Mouse (Mus musculus) neural tube, embryonic 13.5 days (tissue): ENCODE measurements at regions not wholly inside any gene's neighbourhood (a gene's known extent, or its start where the extent isn't known, plus 50 kb on each side); places are given as distances from the start of the nearest gene placed in this dataset.

Experiments used
- ATAC-seq: fragments of 200-750 bp; cut with Nextera tagmentation; 2 replicates; pipeline ENCODE4 v1.8.0; 2017; ENCODE audit warnings: low read depth, mild to moderate bottlenecking, moderate TSS enrichment, moderate library complexity
- H3K27ac ChIP-seq: fragments of 300-500 bp; sonication (generic); replicated peaks from 2 replicates; pipeline ENCODE4 v1.5.1; 2015; ENCODE audit warnings: moderate library complexity, mild to moderate bottlenecking, inconsistent platforms
- H3K27me3 ChIP-seq: fragments of 300-500 bp; sonication (generic); 2 replicates; pipeline ENCODE4 v1.6.1; 2015; ENCODE audit warnings: mild to moderate bottlenecking, inconsistent platforms
- H3K36me3 ChIP-seq: fragments of 300-500 bp; sonication (generic); 2 replicates; pipeline ENCODE4 v1.6.1; 2015; ENCODE audit warnings: mild to moderate bottlenecking, inconsistent platforms
- H3K4me1 ChIP-seq: fragments of 300-500 bp; sonication (generic); replicated peaks from 2 replicates; pipeline ENCODE4 v1.6.1; 2015; ENCODE audit warnings: inconsistent platforms
- H3K4me2 ChIP-seq: fragments of 300-500 bp; sonication (generic); 2 replicates; pipeline ENCODE4 v1.6.1; 2015; ENCODE audit warnings: inconsistent platforms, mild to moderate bottlenecking, moderate library complexity
- H3K4me3 ChIP-seq: fragments of 300-500 bp; sonication (generic); 2 replicates; pipeline ENCODE4 v1.5.1; 2015; ENCODE audit warnings: mild to moderate bottlenecking, inconsistent platforms
- H3K9ac ChIP-seq: fragments of 300-500 bp; sonication (generic); 2 replicates; pipeline ENCODE4 v1.6.1; 2015; ENCODE audit warnings: moderate library complexity, mild to moderate bottlenecking, inconsistent platforms
- H3K9me3 ChIP-seq: fragments of 300-500 bp; sonication (generic); 2 replicates; pipeline ENCODE4 v1.6.1; 2016; ENCODE audit warnings: inconsistent platforms
- WGBS: fragments of 180-500 bp; shearing (Covaris S2); methylation state at CpG from one replicate; pipeline ENCODE4 v1.1.7; 2015; 5-methylcytosine and 5-hydroxymethylcytosine counted together

- no peaks in the 10 kb centered on the region for H3K9me3 ChIP-seq
- no peak overlapping the region for H3K4me3 ChIP-seq
- ATAC-seq: no peak
- H3K27me3 ChIP-seq: no peaks in the 10 kb centered on the region
- no peak overlapping the region for H3K4me2 ChIP-seq
- H3K4me1 ChIP-seq: no peaks in the 10 kb centered on the region
- no peaks in the 10 kb centered on the region for H3K36me3 ChIP-seq
- no peak overlapping the region for H3K9ac ChIP-seq
- no peak overlapping the region for H3K27ac ChIP-seq
- WGBS: 94% methylated on average over 5 of the region's 5 CpGs
Measured at GRCm38 (mm10) chr9:115487175-115487760, 177.0 kb upstream of the Stt3b start.

GRCm38 (mm10) chr9:115488913-115489809 lies 178.9 kb upstream of the Stt3b start:
- no peak overlapping the region for H3K9ac ChIP-seq
- ATAC-seq: no peak

GRCm38 (mm10) chr9:115492431-115493171 lies 182.4 kb upstream of the Stt3b start:
- no peak for ATAC-seq
- no peaks in the 10 kb centered on the region for H3K36me3 ChIP-seq
- no peaks in the 10 kb centered on the region for H3K4me1 ChIP-seq
- H3K27me3 ChIP-seq: no peaks in the 10 kb centered on the region
- H3K4me3 ChIP-seq: no peak overlapping the region
- no peak overlapping the region for H3K4me2 ChIP-seq
- no peaks in the 10 kb centered on the region for H3K9me3 ChIP-seq
- WGBS: 87% methylated on average over 6 of the region's 6 CpGs
- no peak overlapping the region for H3K9ac ChIP-seq
- H3K27ac ChIP-seq: no peak overlapping the region

More at GRCm38 (mm10) chr9:115488913-115489809, 178.9 kb upstream of the Stt3b start:
- 87% methylated on average over 9 of the region's 9 CpGs for WGBS
- no peaks in the 10 kb centered on the region for H3K27me3 ChIP-seq
- H3K27ac ChIP-seq: no peak overlapping the region
- no peak overlapping the region for H3K4me3 ChIP-seq
- no peaks in the 10 kb centered on the region for H3K4me1 ChIP-seq
- no peak overlapping the region for H3K4me2 ChIP-seq
- H3K36me3 ChIP-seq: no peaks in the 10 kb centered on the region
- no peaks in the 10 kb centered on the region for H3K9me3 ChIP-seq

GRCm38 (mm10) chr9:115493765-115494164 lies 183.5 kb upstream of the Stt3b start:
- Histone ChIP-seq H3K4me2 (no peak overlapping the region), H3K9ac (no peak overlapping the region), H3K4me1 (no peaks in the 10 kb centered on the region), H3K27ac (no peak overlapping the region), H3K9me3 (no peaks in the 10 kb centered on the region), H3K4me3 (no peak overlapping the region), H3K36me3 (no peaks in the 10 kb centered on the region), H3K27me3 (no peaks in the 10 kb centered on the region)
- ATAC-seq: no peak
- 86% methylated on average over 2 of the region's 2 CpGs for WGBS

GRCm38 (mm10) chr9:115499536-115499935 lies 189.3 kb upstream of the Stt3b start:
- H3K4me1 ChIP-seq: no peaks in the 10 kb centered on the region; the same call in 1 of the 2 replicates
- H3K36me3 ChIP-seq: no peaks in the 10 kb centered on the region
- H3K27me3 ChIP-seq: no peaks in the 10 kb centered on the region
- H3K4me3 ChIP-seq: no peak overlapping the region
- H3K27ac ChIP-seq: no peak overlapping the region
- H3K9ac ChIP-seq: no peak overlapping the region
- H3K4me2 ChIP-seq: no peak overlapping the region
- no peak for ATAC-seq
- 53% methylated on average over 3 of the region's 3 CpGs for WGBS
- H3K9me3 ChIP-seq: no peaks in the 10 kb centered on the region

GRCm38 (mm10) chr9:115504789-115505188 lies 194.6 kb upstream of the Stt3b start:
- Histone ChIP-seq H3K4me1 (no peaks in the 10 kb centered on the region; the same call in 1 of the 2 replicates), H3K27me3 (no peaks in the 10 kb centered on the region), H3K9ac (no peak overlapping the region), H3K4me3 (no peak overlapping the region), H3K9me3 (no peaks in the 10 kb centered on the region), H3K4me2 (no peak overlapping the region), H3K36me3 (no peaks in the 10 kb centered on the region), H3K27ac (no peak overlapping the region)
- 49% methylated on average over 2 of the region's 2 CpGs for WGBS
- no peak for ATAC-seq

GRCm38 (mm10) chr9:115507131-115507689 lies 197.0 kb upstream of the Stt3b start:
- Histone ChIP-seq H3K9me3 (no peaks in the 10 kb centered on the region), H3K4me1 (no peaks in the 10 kb centered on the region), H3K4me3 (no peak overlapping the region), H3K27ac (no peak overlapping the region), H3K27me3 (no peaks in the 10 kb centered on the region), H3K9ac (no peak overlapping the region), H3K4me2 (no peak overlapping the region), H3K36me3 (no peaks in the 10 kb centered on the region)
- no peak for ATAC-seq
- WGBS: 68% methylated on average over 7 of the region's 7 CpGs

- 68% methylated on average over 16 of the region's 16 CpGs for WGBS
- H3K9ac ChIP-seq: no peak overlapping the region
- no peaks in the 10 kb centered on the region for H3K27me3 ChIP-seq
- no peak for ATAC-seq
- peaks cover 12% of the 10 kb centered on the region for H3K9me3 ChIP-seq
- H3K4me1 ChIP-seq: no peaks in the 10 kb centered on the region
- H3K4me2 ChIP-seq: no peak overlapping the region
- no peaks in the 10 kb centered on the region for H3K36me3 ChIP-seq
- H3K4me3 ChIP-seq: no peak overlapping the region
- no peak overlapping the region for H3K27ac ChIP-seq
Measured at GRCm38 (mm10) chr9:115512835-115513629, 202.8 kb upstream of the Stt3b start.

- Histone ChIP-seq H3K36me3 (no peaks in the 10 kb centered on the region), H3K27me3 (no peaks in the 10 kb centered on the region), H3K4me3 (no peak overlapping the region), H3K9ac (no peak overlapping the region), H3K27ac (no peak overlapping the region), H3K9me3 (peaks cover 16% of the 10 kb centered on the region), H3K4me2 (no peak overlapping the region), H3K4me1 (no peaks in the 10 kb centered on the region)
- no peak for ATAC-seq
Measured at GRCm38 (mm10) chr9:115517903-115518302, 207.7 kb upstream of the Stt3b start.

GRCm38 (mm10) chr9:115524161-115524560 lies 213.9 kb upstream of the Stt3b start:
- H3K4me2 ChIP-seq: no peak overlapping the region
- no peaks in the 10 kb centered on the region for H3K27me3 ChIP-seq
- no peak overlapping the region for H3K9ac ChIP-seq
- H3K4me1 ChIP-seq: peaks cover 19% of the 10 kb centered on the region
- ATAC-seq: no peak
- 40% methylated on average over 3 of the region's 3 CpGs for WGBS
- no peaks in the 10 kb centered on the region for H3K36me3 ChIP-seq
- H3K27ac ChIP-seq: no peak overlapping the region
- H3K4me3 ChIP-seq: no peak overlapping the region
- no peaks in the 10 kb centered on the region for H3K9me3 ChIP-seq

- 35% methylated on average over 5 of the region's 5 CpGs for WGBS
- no peak overlapping the region for H3K9ac ChIP-seq
- no peak overlapping the region for H3K4me2 ChIP-seq
- no peaks in the 10 kb centered on the region for H3K9me3 ChIP-seq
- no peak for ATAC-seq
- no peaks in the 10 kb centered on the region for H3K27me3 ChIP-seq
- 0 out of 2 replicates have a peak overlapping the region, but pooled peaks have one; percentile 28 for H3K27ac ChIP-seq
- H3K36me3 ChIP-seq: no peaks in the 10 kb centered on the region
- H3K4me3 ChIP-seq: no peak overlapping the region
- peaks cover 19% of the 10 kb centered on the region for H3K4me1 ChIP-seq
Measured at GRCm38 (mm10) chr9:115524591-115524990, 214.4 kb upstream of the Stt3b start.
